Mouse (Mus musculus): ENCODE measurements around the gene Psd4. TPM values are rescaled to one million over a fixed set of nuclear protein-coding genes. Genes with fewer than 3 reads are reported as not detected.

The Psd4 gene
- polyA plus RNA-seq, 2 experiments from 2014 or later: 65.6 to 75.6 TPM

DNA sequence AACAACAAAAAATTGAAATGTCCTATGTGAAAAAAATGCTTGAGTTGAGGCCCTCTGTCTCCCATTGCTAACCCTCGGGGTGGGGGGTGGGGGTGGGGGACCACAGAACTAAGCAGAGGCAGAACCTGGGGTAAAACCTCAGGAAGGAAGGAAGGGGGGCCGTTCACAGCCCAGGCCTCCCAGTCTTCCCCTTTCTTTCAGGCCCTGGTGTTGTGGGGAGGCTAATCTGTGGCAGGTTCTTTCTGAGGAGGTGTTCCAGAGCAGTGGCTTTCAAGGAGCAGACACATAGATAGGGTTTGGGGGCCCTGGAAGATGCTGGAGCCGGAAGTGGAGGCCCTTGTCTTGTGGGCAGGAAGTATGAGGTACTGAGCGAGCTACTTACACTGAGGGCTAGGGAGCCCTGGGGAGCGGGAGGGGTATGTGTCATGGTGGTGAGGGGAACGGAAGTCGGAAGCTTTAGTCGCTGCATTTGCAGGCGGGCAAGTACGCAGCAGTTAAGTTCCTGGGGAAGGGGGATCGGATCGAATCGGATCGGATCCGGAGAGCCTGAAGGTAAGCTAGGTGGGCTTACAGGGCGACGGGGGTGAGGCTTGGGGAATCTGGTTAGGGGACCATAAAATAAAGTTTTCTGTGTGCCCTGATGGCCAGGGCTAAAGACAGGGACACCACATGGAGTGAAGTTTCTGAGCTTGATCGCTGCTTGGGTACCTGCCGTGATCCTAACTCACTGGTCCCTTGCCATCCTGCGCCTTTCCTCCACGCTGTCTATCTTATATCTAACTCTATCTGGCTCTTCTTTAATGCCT, 19.0 kb downstream of the Psd4 start:
- peak; percentile 76 for ATAC-seq

DNA sequence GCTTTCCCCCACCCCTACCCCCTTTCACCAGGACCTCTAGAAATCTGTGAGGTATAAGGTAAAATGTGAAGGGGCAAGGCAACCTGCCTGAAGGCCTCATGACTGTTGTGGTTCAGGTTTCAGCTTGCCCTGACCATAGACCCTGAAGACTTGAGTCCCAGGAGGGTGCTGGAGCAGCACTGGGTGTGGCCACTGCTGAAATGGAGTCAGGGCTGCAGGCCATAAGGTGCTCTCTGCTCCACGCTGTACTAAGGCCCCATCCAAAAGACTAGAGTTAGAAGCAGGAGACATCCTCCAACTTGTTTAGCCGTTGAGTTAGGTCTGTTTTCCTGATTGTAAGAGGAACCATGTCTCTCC, 19.6 kb downstream of the Psd4 start:
- no peak for ATAC-seq

DNA sequence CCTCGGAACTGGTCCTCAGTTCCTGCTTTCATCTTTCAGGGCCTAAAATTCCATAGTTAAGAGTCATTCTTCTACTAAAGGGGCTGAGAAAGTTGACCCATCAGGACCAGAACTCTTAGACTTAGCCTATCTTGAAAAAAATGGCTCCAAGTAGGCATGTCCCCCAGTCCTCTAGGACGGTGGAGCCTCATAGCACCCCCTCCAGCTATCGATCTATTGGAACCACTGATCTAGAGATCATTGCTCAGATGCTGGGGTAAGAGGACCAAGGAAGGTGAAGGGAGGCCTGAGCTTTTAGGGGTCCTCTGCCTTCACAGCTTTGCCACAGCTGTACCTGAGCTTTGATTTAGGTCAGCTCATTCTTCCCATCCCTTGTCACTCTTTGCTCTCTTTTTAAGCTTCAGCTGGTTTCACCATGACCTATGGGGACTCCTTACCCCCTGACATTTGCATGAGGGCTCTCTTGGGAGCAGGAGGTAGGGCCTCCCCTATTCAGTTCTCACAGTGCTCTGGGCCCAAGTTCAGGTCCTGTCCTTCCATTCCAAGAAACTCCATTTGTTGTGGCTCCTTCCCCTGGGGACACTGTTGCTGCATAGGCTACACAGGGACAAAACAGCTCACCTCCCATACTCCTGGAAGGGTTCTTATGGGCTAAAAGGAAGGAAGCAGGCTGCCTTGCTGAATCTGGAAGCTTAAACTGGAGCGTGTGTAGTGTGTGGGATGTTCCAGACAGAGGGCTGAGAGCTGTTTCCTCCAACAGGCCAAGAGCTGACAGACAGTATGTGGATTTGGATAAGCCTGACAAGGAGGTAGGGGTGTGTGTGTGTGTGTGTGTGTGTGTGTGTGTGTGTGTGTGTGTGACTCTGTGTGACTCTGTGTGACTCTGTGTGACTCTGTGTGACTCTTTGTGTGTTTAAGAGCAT, 20.2 kb downstream of the Psd4 start:
- ATAC-seq: no peak

DNA sequence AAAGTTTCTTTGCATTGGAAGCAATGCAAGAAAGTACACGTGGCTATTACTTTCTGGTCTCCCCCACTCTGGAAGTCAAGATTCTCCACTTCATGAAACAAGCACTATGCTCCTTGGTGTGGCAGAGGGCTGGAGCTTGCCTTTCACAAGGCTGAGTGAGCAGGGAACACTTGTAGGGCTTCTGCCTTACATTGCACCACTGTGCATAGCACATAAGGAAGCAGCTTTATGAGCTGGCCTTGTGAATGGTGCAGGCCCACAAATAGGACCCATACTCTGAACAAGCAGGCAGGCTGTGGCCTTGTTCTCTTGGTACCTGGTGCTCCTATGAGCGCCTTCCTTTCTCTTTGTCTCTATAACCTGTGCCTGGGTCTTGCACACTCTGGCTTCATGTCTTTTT, 25.9 kb downstream of the Psd4 start:
- ATAC-seq: no peak

DNA sequence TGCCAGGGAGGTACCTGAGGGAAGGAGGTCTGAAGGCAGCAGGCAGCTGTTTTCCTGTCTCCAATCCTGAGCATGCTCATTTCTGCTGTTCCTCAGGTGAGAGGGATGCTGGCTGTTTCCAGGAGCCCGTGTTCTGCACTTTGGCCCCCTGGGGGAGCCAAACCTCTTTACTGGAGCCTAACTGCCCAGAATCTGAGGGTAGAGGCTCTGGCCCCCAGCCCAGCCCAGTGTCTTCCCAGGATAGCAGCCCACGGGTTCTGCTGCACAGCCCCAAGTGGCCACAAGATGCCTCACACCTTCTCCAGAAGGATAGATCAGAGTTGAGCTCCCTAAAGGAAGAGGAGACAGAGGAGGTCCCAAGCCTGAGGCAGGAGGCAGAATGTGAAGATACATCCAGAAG, 29.7 kb downstream of the Psd4 start:
- ATAC-seq: no peak

DNA sequence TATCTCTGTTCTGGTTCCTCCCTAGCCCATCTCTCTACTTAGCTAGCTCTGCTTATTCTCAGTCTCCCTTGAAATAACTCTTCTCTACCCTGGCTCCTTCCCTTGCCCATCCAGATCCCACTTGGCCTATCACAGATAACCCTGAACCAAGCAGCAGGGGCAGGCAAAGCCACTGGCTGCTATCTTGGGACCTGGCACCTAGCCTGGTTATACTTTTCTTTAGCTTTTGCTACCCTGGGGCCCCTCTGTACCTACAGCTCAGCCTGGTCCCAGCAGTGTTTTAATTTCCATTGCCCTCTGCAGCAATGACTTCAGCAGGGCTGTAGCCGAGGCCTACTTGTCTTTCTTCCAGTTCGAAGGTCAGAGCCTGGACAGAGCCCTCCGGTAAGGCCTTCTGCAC, 33.3 kb downstream of the Psd4 start:
- no peak for ATAC-seq

DNA sequence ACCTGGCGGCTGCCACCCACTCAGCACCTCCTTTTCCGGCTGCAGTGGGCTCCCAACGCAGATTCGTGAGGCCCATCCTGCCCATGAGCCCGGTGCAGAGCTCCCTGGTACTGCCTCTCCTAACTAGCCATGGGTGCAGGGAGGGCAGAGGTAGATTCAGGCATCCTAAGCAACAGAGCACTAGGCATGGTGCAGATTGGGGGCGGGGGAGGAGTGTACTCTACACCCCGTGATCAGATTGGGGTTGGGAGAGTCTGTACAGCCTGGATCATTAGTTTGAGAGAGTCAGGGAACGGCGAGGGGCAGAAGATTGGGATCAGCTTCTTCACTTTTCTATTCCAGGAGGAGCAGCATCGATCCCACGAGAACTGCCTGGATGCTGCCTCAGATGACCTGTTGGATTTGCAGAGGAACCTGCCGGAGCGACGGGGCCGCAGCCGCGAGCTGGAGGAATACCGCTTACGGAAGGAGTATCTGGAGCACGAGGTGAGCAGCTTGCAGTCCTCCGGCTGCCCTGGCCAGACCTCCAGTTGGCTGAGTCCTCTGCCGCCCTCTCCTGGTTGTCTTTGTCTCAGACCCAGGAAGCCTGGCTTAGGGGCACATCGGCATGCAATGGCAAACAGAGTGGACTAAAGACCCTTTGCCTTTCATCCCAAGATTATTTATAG, 38.1 kb downstream of the Psd4 start:
- no peak for ATAC-seq

DNA sequence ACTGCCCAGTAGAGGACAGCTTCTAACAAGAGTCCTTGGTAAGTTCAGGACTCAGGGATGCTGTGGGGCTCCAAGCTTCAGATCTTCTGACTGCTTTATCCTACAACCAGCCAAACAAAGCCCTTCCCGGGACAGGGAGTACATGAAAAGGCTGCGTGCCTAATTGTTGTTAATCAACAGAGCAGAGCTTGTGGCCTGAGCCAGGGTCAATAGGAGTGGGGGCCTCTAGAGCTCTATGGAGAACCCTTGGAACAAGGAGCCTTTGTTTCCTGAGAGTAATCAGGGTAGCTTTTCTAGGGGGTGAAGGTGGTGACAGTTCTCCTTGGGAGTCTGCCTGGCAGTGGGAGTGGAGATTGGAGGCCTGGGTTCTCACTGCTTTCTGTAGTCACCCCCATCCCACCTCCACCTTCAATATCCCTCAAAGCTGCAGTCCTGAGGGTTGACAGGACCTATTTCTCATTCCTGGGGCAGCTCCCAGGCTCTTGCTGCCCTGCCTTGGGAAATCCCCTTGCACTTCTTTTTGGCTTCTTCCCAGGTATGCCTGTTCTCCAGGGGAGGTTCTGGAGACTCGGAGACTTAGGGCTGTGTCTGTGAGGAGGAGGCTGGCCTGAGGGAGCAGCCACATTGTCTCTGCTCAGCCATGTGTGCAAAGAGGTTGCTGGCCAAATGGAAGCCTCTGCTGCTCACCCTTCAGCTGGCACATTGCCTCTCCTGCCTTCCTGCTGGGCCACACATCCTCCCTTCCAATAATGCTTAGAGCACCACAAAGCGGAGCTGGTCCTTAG, 40.5 kb downstream of the Psd4 start:
- ATAC-seq: no peak

DNA sequence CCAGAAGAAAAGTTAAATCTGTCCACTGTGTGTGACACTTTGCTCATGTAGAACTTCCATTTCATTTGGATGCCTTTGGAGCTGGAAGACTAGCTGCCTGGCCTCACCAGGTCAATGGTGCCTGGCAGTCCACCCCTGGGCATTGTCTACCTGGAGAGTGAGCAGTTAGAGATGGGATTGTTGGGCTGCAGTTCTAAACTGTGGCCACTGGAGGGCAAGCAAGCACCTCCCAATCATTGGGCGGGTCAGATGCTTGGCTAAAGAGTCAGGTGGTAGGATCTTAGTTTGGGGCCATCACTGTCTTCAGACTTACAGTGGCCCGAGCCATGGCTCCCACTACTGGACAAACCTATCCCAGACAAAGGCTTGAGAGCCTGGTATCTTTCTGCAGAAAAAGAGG, 41.8 kb downstream of the Psd4 start:
- peak; percentile 49 for ATAC-seq

DNA sequence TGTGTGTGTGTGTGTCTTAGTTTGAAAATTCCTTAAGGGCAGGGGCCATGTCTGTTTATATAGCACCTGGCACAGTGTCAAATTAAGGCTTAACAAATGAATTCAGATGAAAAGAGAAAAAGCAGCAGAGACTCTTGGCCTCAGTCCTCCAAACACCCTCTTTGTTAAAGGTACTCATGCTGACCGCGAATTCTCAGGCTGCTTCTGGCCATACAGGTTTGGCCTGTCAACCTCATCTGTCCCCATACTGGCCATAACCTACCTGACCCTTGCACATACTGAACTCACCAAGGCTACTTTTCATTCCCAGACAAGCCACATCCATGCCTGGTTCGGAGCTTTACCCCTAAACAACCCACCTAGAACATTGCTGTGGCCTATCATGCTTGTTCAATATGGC, 45.8 kb downstream of the Psd4 start:
- no peak for ATAC-seq

DNA sequence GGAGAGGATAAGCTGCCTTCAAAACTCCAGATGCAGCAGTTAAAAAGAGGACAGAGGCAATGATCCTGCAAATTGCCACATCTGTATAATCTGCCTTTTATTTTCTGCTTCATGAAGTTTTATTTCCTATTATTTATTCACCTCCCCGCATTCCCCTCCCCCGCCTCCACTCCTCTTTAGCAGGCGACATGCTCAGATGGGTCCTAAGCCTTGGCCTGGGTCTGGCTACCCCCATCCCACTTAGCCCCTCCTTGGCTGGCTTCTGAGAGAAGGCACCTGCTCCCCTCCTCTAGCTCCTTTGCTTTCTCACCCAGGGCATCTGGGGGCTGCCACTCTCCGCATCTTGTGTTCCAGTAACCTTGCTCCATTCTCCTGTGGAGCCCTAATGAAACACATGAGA, 46.3 kb downstream of the Psd4 start:
- ATAC-seq: no peak

DNA sequence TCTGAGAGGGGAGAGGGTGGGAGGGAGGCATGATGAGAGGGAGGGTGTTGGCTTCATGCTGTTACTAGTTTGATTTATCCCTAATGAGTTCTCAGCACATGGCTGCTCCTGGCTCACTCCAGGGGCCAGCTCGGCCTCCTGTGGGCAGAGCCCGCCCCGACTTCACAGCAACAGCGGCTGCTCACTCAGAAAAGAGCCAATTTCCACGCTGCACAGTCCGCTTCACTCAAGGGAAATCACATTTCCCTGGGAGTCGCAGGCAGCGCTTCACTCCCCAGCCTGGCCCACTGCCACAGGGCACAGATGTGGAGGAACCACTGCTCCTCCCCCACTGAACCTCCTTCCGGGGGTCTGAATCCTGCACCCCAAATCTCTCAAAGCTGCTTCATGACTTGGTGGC, 49.3 kb downstream of the Psd4 start:
- ATAC-seq: no peak

DNA sequence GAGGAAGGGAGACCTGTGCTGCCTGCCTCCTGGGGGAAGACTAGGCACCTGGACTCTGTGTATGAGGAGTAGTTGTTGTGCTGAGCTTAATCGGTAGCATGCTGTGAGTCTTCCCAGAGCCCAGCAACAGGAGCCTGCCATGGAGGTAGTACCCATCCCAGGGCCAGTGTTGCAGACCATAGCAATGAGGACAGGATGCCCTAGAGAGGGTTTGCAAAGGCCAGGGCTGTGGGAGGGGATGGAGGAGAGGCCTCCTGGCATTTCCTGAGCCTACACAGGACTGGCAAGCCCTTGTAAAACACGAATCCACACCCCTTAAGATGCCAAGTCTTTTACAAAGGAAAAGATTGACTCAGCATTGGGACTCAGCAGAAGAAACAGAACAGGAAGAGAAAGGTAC, 49.7 kb downstream of the Psd4 start:
- ATAC-seq: no peak

DNA sequence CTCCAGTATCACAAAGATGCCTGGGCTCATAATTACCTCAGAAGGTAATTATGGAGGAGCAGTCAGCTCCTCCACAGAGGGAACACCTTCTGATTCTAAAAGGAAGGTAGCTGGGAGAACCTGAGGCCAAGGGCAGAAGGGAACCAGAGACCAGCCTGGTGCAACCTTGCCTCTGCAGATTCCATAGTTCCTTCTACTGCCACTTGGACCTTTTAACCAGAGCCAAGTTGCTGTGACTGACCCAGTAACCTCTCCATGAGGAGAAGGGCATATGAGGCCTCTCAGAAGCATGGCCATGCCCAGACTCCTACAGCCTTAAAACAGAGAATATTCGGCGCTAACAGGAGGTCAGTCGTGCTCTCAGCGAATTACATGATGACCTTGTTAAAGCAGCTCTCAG, 50.2 kb downstream of the Psd4 start:
- no peak for ATAC-seq

DNA sequence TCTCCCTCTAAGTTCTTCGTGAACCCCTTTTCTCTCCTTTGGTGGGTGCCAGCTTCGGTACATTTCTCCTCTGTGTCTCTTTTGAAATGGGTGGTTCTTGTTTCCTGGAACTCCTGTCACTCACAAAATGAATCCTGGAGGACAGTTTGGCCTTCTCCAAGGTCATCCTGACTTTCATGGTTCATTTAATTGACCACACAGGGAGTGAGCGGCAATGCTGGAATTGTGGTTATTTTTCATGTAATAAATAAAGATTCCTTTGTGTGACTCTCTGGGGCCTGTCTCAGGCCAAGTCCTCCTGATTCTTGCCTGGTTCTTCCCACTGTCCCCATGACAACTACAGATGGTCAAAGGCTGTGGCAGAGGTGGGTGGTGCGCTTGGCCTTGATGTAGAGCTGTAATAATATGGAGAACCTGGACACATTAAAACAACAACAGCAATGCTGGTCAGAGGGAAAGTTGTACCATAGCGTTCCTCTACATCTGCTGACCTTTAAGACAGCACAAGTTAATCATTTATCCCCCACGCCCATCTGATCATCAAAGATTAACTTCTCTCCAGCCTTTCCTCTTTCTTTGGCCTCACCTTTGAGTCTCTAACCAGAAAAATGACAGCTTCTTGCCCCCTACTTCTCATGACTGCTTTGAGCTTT, 54.0 kb downstream of the Psd4 start:
- ATAC-seq: no peak

DNA sequence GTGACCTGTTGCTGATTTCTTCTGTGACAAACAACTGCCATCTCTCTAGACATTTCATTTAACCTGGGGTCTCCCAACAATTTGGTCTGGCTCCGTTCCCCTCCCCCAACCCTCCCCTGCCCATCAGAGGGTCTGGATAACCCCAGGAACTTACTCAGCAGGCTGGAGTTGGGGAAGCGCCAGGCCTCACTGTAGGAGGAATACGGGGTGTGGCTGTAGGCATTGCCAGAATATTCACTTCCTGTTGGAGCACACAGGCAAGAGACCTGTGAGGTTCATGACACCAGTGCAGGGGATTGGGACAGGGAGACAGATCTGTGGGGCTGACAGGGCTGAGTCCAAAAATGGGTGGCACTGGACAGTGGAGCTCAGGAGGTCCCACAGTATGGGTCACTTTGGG, 55.4 kb downstream of the Psd4 start:
- ATAC-seq: no peak

DNA sequence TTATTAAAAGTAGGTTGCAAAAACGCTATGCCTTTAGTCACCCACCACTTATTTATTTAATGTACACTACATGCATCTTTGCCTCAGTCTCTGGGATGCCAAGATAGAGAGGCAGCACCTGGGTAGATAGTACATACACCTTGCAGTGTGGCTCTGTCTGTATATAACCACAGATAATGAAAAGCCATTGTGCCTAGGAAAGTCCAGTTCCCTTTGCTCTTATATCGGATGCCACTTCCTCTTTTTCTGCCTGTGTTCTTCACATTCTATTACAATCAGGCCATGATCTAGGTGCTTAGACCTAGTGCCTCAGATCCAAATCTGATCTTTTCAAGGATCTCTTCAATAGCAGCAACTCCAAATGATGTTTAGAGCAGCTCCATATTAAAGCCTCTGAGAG, 58.2 kb downstream of the Psd4 start:
- ATAC-seq: no peak

DNA sequence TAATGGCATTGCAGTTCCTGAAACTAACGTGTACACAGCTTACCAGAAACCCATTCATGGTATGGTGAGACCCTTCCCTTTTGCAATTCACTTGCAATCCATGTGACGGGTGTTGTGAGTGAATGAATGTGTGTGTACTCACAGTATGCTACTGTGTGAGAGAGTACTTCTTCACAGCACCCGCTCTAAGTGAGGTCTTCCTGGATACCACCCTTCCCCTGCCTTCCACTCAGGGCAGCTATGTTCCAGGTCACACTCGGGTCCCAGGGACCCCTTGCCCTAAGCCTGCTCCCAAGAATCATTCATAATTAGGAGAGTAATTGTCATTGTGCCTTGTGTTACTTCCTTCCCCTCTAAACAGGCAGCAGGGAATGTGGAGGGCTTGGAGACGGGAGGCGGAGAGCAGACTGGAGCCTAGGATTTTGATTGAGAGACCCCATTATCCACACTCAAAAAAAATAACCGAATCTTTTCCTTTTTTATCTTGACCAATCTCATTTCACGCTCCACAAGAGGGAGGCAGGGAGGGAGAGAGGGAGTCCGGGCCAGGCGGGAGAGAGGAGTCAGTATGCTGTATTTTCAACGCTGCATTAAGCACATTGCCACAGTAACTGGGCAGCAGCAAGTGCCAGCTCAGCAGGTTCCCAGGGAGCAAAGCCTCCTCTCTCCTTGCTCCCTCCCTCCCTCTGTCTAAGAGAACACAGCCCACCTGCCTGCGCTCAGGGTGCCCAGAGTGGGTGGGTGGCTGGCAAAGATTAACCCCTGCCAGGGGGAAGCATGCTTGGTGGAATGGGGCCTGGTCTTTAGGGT, 60.7 kb downstream of the Psd4 start:
- no peak for ATAC-seq

DNA sequence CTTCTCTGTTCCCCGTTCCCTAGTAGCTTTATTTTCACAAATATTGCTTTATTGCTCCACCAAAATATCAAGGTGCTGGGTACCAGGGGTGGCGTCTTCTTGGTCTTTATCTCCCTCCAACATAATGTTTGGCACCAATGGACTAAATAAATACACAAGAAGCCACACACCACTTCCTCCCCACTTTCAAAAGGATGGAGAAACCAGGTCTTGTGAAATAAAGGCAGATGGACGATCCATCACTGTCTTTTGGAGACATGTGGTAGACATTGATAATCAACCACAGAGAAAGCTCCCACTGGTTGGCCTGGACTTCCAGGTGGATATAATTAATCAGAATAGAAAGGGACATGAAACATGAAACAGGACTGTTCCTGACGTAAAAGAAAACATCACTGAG, 62.4 kb downstream of the Psd4 start:
- no peak for ATAC-seq

DNA sequence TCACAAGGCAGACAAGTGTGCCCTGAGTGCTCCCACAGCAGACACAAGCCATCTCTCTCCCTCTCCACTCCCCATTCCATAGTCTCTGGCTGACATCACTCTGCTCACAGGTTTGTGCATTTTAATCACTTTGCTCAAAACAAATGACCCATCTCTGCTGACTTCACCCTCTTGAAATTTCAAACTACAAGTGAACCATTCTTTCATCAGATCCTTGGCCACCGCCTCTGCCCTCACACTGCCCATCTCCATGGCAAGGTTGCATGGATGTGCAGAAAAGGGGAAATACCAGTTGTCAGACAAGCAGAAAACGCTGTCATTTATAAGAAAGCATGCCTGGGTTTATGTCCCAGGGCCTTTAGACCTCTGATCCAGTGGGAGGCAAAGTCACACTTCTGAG, 67.3 kb downstream of the Psd4 start:
- no peak for ATAC-seq

DNA sequence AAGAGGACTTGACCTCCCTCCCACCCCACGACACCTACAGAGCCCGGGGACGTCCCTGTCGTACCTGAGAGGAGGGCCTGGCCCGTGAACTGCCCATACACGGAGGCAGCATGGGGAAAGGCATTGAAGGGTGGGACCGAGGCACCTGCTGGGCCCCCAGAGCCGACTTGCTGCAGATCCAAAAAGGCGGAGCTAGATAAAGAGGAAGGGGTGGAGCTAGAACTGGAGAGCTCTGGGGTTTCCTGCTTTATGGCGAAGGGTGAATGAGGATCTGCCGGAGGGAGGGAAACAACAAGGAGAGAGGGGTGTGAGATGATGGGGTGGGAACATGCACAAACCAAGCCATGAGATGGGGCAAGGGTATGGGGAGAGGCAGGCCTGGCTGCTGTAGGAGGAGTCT, 68.3 kb downstream of the Psd4 start:
- ATAC-seq: no peak

Data from activated CD4-positive, CD25-positive, alpha-beta regulatory T cell, adult 4 months (primary cell).